Mouse (Mus musculus) monocyte, adult 2 months (primary cell): ENCODE results near the gene Slc2a4.

ENCODE experiments used
- DNase-seq, 2 experiments: peaks; one replicate each; pipeline ENCODE4 v3.0.0; 2022; ENCODE audit warnings: low spot score in 2 of 2, low read depth in 1 of 2

The Slc2a4 gene

GRCm38 (mm10) chr11:69948066-69948762 is at the start of gene Slc2a4:
Gene Slc2a4, minus strand, starts transcription at chr11:69948188.
- DNase-seq: peak in 1 of 2 experiments; percentile 63

DNA sequence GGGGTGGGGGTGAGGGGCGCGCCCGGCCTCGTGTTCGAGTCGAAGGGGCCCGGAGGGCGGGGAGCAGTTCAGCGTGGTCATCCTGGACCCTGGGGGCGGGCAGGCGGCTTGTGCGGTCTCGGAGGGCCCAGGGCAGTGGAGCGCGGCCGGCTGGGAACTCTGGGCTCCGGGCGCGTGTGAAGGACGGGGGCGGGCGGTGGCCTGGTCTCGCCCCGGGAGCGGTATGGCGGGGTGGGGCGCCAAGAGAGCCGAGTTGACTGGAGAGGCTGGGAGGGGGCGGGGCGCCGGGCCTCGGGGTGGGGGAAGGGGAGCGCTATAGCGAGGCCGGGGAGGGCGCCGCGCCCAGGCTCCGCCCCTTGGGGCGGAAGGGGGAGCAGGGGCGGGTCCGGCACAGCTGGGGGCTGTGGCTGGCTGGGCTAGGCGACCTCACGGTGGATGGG is 49.1 kb upstream of the Slc2a4 start:
- peak in 1 of 2 experiments; percentile 69 for DNase-seq

GRCm38 (mm10) chr11:69996161-69997061 is 48.4 kb upstream of the Slc2a4 start:
- peak in 1 of 2 experiments; percentile 25 for DNase-seq

DNA sequence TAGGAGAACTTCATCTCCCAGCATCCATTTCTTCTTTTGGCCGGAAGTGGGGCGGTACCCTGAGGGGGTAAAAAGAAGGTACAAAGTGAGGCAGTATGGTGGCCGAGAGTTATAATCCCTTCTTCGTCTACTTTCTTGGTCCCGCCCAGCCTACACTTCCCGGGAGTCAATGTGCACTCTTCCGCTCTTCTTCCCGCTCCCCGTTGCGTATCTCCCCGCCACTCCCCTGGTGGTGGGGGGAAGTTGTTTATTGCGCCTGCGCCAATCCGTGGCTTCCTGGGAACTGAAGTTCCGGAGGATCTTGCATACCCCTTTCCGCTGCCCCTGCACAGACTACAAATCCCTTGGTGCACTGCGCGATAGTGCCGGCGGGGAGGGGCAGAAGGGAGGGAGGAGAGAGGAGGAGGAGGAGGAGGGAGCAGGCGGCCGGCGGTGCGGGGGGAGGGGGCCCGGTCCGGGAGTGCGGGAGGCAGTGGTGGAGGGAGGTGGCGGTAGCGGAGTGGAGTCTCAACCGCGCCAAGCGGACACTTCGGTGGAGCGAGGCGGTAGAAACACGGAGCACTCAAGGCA is 47.5 kb upstream of the Slc2a4 start, which contains the start of gene Phf23:
TSS of gene Phf23 (plus strand) at position 387 of the 570 bp plus-strand sequence.
- DNase-seq: peak; percentile 95 to 97

DNA sequence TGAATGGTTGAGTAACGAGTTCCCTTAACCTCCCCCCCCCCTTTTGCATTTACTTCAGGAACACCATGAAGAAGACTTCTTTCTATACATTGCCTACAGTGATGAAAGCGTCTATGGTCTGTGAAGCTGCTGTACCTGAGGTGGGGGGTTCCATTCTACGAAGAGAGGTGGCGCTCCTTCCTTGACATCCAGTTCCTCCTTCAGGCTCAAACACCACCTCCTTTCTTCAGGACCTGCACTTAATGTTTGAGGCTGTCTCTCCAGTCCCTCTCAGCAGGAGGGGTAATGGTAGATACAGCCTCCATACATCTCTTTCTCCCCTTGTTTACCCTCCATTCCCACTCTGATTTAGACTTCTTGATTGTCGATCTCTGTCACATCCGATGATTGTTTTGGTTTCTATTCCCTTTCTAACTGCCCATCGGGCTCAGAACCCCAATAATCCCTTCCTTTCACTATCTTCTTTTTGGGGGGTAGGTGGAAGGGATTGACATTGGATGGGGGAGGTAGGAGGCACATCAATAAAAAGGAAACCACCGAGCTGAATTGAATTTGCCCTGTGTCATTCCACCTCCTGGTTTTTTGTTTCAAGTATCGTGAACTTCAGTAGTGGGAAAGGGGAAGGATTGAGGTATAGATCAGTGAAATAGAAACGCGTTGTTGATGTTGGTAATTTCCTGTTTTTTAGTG is 46.6 kb upstream of the Slc2a4 start:
- no peak for DNase-seq

- no peak for DNase-seq
Measured at GRCm38 (mm10) chr11:69992932-69993331, 44.9 kb upstream of the Slc2a4 start.

DNA sequence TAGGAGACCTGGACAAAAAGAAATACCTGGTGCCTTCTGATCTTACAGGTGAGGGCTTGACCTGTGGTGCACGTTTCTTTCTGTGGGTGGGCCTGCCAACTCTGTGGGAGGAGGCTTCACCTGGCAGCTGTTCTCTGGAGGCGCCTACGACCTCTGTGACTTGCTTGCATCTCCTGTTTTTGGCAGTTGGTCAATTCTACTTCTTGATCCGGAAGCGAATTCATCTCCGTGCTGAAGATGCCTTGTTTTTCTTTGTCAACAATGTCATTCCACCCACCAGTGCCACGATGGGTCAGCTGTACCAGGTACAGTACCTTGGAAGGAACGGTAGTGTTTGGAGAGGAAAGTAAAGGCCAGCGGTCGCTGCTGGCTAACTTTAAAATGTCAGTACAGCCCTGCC is 44.4 kb upstream of the Slc2a4 start:
- DNase-seq: no peak

DNA sequence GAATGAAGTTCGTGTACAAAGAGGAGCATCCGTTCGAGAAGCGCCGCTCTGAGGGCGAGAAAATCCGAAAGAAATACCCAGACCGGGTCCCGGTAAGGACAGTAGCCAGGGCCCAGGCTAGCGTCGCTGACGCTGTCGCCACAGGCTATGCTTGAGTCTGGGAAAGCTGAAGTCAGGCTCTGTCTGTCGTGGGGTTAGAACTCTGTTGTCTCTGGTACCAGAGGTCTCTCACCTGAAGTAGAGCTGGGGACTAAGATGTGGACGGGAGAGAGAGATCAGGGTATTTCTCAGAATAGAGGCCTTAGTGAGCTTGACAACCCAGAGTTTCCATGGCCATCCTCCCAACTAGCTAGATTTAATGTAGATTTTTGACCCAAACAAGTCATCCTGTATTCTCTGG is 43.7 kb upstream of the Slc2a4 start:
- no peak for DNase-seq

- DNase-seq: peak; percentile 89 to 93
Measured at GRCm38 (mm10) chr11:69990850-69991691, 43.1 kb upstream of the Slc2a4 start, which contains the start of gene Gabarap. Gene Gabarap, plus strand, starts transcription at chr11:69991143.

DNA sequence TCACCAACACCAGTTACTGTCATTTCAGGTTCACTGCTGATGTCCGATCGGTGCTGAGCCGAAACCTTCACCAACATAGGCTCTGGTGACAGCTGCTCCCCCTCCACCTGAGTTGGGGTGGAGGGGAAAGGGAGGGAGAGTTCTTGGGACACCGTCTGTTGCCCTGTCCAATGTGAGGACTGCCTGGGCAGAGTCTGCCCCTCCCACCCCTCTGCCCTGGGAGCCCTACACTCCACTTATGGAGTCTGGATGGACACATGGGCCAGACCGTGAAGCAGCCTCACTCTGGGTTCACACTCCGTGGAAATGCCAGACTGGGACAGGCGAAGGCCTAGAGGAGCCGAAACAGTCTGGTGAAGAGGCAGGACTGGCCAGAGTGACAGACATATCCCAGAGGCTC is 42.0 kb upstream of the Slc2a4 start:
- DNase-seq: no peak

DNA sequence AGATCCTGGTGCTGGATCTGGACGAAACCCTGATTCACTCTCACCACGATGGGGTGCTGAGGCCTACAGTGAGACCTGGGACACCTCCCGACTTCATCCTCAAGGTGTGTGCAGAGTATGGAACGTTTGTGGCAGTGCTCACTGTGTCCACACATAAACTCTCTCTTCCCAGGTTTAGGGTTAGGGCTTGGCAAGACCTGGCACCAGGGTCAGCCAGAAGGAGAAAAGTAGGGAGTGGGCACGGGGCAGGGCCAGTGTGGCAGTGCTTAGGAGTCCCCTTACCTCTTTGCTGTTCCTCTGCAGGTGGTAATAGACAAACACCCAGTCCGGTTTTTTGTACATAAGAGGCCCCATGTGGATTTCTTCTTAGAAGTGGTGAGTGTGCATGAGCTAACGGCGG is 36.4 kb upstream of the Slc2a4 start:
- DNase-seq: no peak

- no peak for DNase-seq
Measured at GRCm38 (mm10) chr11:69983377-69983776, 35.4 kb upstream of the Slc2a4 start.

- DNase-seq: no peak
Measured at GRCm38 (mm10) chr11:69982877-69983276, 34.9 kb upstream of the Slc2a4 start.

DNA sequence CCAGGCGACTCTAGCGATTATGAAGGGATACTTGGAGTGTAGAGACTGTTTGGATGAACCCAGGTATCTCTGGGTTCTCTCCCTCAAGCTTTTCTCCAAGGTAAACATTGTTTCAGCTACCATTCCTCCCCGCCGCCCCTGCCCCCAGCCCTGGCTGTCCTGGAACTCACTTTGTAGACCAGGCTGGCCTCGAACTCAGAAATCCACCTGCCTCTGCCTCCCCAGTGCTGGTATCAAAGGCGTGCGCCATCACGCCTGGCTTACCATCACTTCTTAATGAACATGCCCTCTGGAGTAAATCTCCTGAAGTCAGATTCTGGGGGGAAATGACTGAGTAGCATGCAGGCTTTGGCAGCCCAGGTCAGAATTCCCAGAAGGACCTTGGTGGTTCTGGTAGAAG is 34.2 kb upstream of the Slc2a4 start, which contains the start of gene Elp5:
TSS of gene Elp5 (minus strand) at position 293 of the 400 bp plus-strand sequence.
- DNase-seq: no peak

- no peak for DNase-seq
Measured at GRCm38 (mm10) chr11:69981141-69981762, 33.3 kb upstream of the Slc2a4 start, which contains the start of gene Ctdnep1. Gene Ctdnep1, plus strand, starts transcription at chr11:69981156.

GRCm38 (mm10) chr11:69980196-69981140 is 32.5 kb upstream of the Slc2a4 start:
- DNase-seq: peak; percentile 98

- no peak for DNase-seq
Measured at GRCm38 (mm10) chr11:69979827-69980195, 31.8 kb upstream of the Slc2a4 start.

- DNase-seq: no peak
Measured at GRCm38 (mm10) chr11:69976271-69976670, 28.3 kb upstream of the Slc2a4 start.
